21 mouse cellular contexts compared by ENCODE assay signal in the genomic region with DNA sequence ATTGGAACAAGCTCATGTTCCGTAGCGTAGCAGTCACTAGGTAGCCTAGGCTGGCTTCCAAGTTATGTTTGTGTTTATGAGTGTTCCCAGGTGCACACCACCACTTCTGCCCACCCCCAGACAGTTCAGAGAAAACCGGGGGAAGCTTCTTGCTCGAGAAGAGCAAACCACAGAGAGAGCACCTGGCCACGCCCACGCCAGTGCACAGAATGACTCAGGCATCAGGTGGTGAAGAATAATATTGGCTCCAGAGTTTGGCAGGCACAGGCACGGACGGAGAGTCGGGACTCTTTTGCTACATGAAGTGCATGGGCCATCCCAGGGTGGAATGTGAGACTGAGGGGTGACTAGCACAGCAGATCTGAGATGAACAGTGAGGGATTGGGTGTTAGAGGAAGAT.
DNase-seq lines count a peak whose midpoint lies in the region; ATAC-seq lines count a peak whose summit lies in the region.
"Had no signal": no experiment of that assay in that cellular context is flagged by ENCODE, and none has a peak within 500 bp of the region (broad histone marks: within the 10 kb centered on the region; RNA-seq: fewer than 3 reads in every experiment).

No protein-coding gene starts in this region.

- DNase-seq in CD4-positive, CD25-positive, alpha-beta regulatory T cell, adult 2 months (ENCODE audit: low read depth, low spot score) = peak; percentile 84
- DNase-seq in R1 (ENCODE audit: low read depth, low spot score) (peak; percentile 42), liver (no peak)
- DNase-seq in thymus, postnatal 14 days = peak; percentile 52
- no peak for DNase-seq in urinary bladder, postnatal 4 days (ENCODE audit: low spot score in 2 of 2)
- no peak for DNase-seq in adrenal gland, postnatal 36 days
- DNase-seq: adrenal gland, postnatal 14 days; cerebellum, adult 18-20 months; cerebellum, postnatal 25 days; embryo, embryonic 11 days; gastrocnemius, postnatal 14 days; heart, adult 18-20 months; heart, postnatal 36 days; kidney, adult 11 months; liver, postnatal 0 days; lung, postnatal 10 days; right cerebral cortex, adult 18-20 months had no signal

- ATAC-seq in monocyte, adult 5-6 weeks (replicated peaks; ENCODE audit: insufficient number of reproducible peaks, low FRiP score, low TSS enrichment, poor library complexity, severe bottlenecking) = 0 out of 2 replicates have a peak, but pooled peaks have one; percentile 40
- ATAC-seq: forebrain, embryonic 15.5 days; hindbrain, embryonic 16.5 days; liver, postnatal 0 days; midbrain, embryonic 16.5 days had no signal

Comparison
In these comparisons a context has a peak if more than half of its experiments do, and no peak if none do; other contexts are left out.
1. DNase-seq: peak in CD4-positive, CD25-positive, alpha-beta regulatory T cell, adult 2 months (single experiment), R1 (single experiment) and thymus, postnatal 14 days (single experiment); none in liver (single experiment), urinary bladder, postnatal 4 days (0 of 2) and adrenal gland, postnatal 36 days (0 of 2).